Mouse (Mus musculus): ENCODE data around the gene Anp32a. TPM values are rescaled to one million over a fixed set of nuclear protein-coding genes. Genes with fewer than 3 reads are reported as not detected.

Anp32a gene
- total and polyA plus RNA-seq, 3 experiments = 182 to 516 (median 362) TPM

- no peak overlapping the region for H3K4me3 ChIP-seq (ENCODE audit: control insufficient read depth in 1 of 2, insufficient read depth in 1 of 2, low read depth in 2 of 2, low read length in 2 of 2)
- no peaks in the 10 kb centered on the region for H3K9me3 ChIP-seq (replicated peaks; ENCODE audit: insufficient read depth, low read length)
- TF ChIP-seq KAT2A (conservative IDR thresholded peaks at IDR 0.05; ENCODE audit: low read depth, low read length) = no peak
- TF ChIP-seq USF2 (IDR thresholded peaks at IDR 0.05; ENCODE audit: borderline replicate concordance in 1 of 2, insufficient read depth in 1 of 2, low read depth in 1 of 2, low read length in 2 of 2) = no peak
- no peak for TF ChIP-seq MYB (IDR thresholded peaks at IDR 0.05; ENCODE audit: low read depth, low read length)
- TF ChIP-seq GATA1 (IDR thresholded peaks at IDR 0.05; ENCODE audit: low read depth, low read length) = no peak
- no peak for TF ChIP-seq CHD1 (IDR thresholded peaks at IDR 0.05; ENCODE audit: low read depth, low read length)
- TF ChIP-seq ZKSCAN1 (IDR thresholded peaks at IDR 0.05; ENCODE audit: low read depth, low read length) = no peak
- TF ChIP-seq POLR2AphosphoS5 (IDR thresholded peaks at IDR 0.05; ENCODE audit: borderline replicate concordance, low read depth, low read length) = no peak
- no peak for TF ChIP-seq MAX (IDR thresholded peaks at IDR 0.05; ENCODE audit: low read length)
- TF ChIP-seq TCF12 (IDR thresholded peaks at IDR 0.05; ENCODE audit: low read depth, low read length) = no peak
- TF ChIP-seq GABPA (IDR thresholded peaks at IDR 0.05; ENCODE audit: low read depth, low read length) = no peak
- no peak for TF ChIP-seq ETS1 (IDR thresholded peaks at IDR 0.05; ENCODE audit: low read depth, low read length)
- no peak for TF ChIP-seq SIN3A (IDR thresholded peaks at IDR 0.05; ENCODE audit: low read length)
- TF ChIP-seq NRF1 (IDR thresholded peaks at IDR 0.05; ENCODE audit: insufficient read depth, low read depth, low read length, poor library complexity, severe bottlenecking) = no peak
- TF ChIP-seq TBP (IDR thresholded peaks at IDR 0.05; ENCODE audit: low read depth, low read length) = no peak
- TF ChIP-seq EP300 (IDR thresholded peaks at IDR 0.05; ENCODE audit: low read depth in 1 of 2, low read length in 2 of 2) = no peak
- TF ChIP-seq ZMIZ1 (IDR thresholded peaks at IDR 0.05; ENCODE audit: low read depth, low read length) = no peak
- TF ChIP-seq MAFK (IDR thresholded peaks at IDR 0.05; ENCODE audit: borderline replicate concordance, low read depth, low read length) = no peak
- H3K79me2 ChIP-seq (ENCODE audit: control insufficient read depth, insufficient read depth, low read length, poor library complexity) = peaks cover 66% of the 10 kb centered on the region
- H3K9ac ChIP-seq (ENCODE audit: control insufficient read depth, low read depth, low read length, poor library complexity, severe bottlenecking) = no peak overlapping the region
- H3K27ac ChIP-seq (ENCODE audit: control insufficient read depth, low read depth, low read length) = no peak overlapping the region
- peaks cover 3 to 41% of the 10 kb centered on the region in 2 experiments for H3K36me3 ChIP-seq (ENCODE audit: control insufficient read depth in 1 of 2, insufficient read depth in 2 of 2, low read length in 2 of 2)
- peaks cover 22 to 42% of the 10 kb centered on the region in 2 experiments for H3K4me1 ChIP-seq (ENCODE audit: control insufficient read depth in 1 of 2, insufficient read depth in 2 of 2, low read length in 2 of 2)
- no peak for DNase-seq (ENCODE audit: low read depth, low spot score)
- H3K27me3 ChIP-seq (ENCODE audit: control insufficient read depth in 1 of 2, insufficient read depth in 2 of 2, low read length in 2 of 2) = no peaks in the 10 kb centered on the region
Measured at GRCm38 (mm10) chr9:62362835-62363385, 21.8 kb downstream of the Anp32a start.

DNA sequence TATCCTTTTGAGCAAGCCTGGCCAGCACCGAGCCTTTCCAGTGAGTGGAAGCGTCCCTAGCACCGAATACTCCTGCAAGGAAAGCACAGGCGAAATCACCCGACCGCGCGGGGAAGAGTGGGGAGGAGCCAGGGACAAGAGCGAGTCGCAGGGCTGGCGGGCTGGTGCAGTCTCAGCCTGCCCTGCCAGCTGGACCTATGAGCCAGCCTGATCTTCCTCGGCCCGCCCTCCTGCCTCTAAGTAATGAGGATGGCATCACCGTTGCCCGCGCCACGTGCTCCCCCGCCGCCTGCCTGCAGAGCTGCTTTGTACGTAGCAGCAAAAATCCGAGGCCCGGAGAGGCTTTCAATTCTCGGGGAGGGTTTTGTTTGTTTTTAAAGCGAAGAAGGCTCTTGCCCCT, 22.5 kb downstream of the Anp32a start:
- Histone ChIP-seq H3K9ac (ENCODE audit: control insufficient read depth, low read depth, low read length, poor library complexity, severe bottlenecking) (no peak overlapping the region), H3K4me3 (ENCODE audit: control insufficient read depth in 1 of 2, insufficient read depth in 1 of 2, low read depth in 2 of 2, low read length in 2 of 2) (no peak overlapping the region), H3K27me3 (ENCODE audit: control insufficient read depth in 1 of 2, insufficient read depth in 2 of 2, low read length in 2 of 2) (no peaks in the 10 kb centered on the region), H3K4me1 (ENCODE audit: control insufficient read depth in 1 of 2, insufficient read depth in 2 of 2, low read length in 2 of 2) (peaks cover 22 to 49% of the 10 kb centered on the region in 2 experiments), H3K36me3 (ENCODE audit: control insufficient read depth in 1 of 2, insufficient read depth in 2 of 2, low read length in 2 of 2) (peaks cover 1 to 46% of the 10 kb centered on the region in 2 experiments; a peak in 3 of 4 replicates), H3K27ac (ENCODE audit: control insufficient read depth, low read depth, low read length) (no peak overlapping the region), H3K9me3 (replicated peaks; ENCODE audit: insufficient read depth, low read length) (no peaks in the 10 kb centered on the region), H3K79me2 (ENCODE audit: control insufficient read depth, insufficient read depth, low read length, poor library complexity) (peaks cover 70% of the 10 kb centered on the region)
- TF ChIP-seq MEF2A (IDR thresholded peaks at IDR 0.05; ENCODE audit: extremely low read depth, insufficient replicate concordance, low read depth, low read length, poor library complexity, severe bottlenecking) (no peak), TBP (IDR thresholded peaks at IDR 0.05; ENCODE audit: low read depth, low read length) (no peak), POLR2A (IDR thresholded peaks at IDR 0.05; ENCODE audit: control insufficient read depth in 1 of 2, insufficient read depth in 1 of 2, low read depth in 1 of 2, low read length in 2 of 2, poor library complexity in 1 of 2) (no peak), CTCF (IDR thresholded peaks at IDR 0.05 in 2 of 3, conservative IDR thresholded peaks at IDR 0.05 in 1 of 3; ENCODE audit: control insufficient read depth in 1 of 3, insufficient read depth in 1 of 3, low read depth in 2 of 3, low read length in 3 of 3, poor library complexity in 1 of 3, severe bottlenecking in 1 of 3) (no peak), HCFC1 (IDR thresholded peaks at IDR 0.05; ENCODE audit: low read depth, low read length) (no peak), NRF1 (IDR thresholded peaks at IDR 0.05; ENCODE audit: insufficient read depth, low read depth, low read length, poor library complexity, severe bottlenecking) (no peak), SMC3 (IDR thresholded peaks at IDR 0.05; ENCODE audit: low read depth, low read length) (no peak), SIN3A (IDR thresholded peaks at IDR 0.05; ENCODE audit: low read length) (no peak), MYB (IDR thresholded peaks at IDR 0.05; ENCODE audit: low read depth, low read length) (no peak), USF1 (IDR thresholded peaks at IDR 0.05; ENCODE audit: low read depth, low read length) (no peak), MAZ (IDR thresholded peaks at IDR 0.05; ENCODE audit: low read depth, low read length) (no peak), CHD2 (IDR thresholded peaks at IDR 0.05; ENCODE audit: low read length) (no peak), ZMIZ1 (IDR thresholded peaks at IDR 0.05; ENCODE audit: low read depth, low read length) (no peak), TCF12 (IDR thresholded peaks at IDR 0.05; ENCODE audit: low read depth, low read length) (no peak), MAFK (IDR thresholded peaks at IDR 0.05; ENCODE audit: borderline replicate concordance, low read depth, low read length) (no peak), NELFE (IDR thresholded peaks at IDR 0.05; ENCODE audit: low read depth, low read length) (no peak), KAT2A (conservative IDR thresholded peaks at IDR 0.05; ENCODE audit: low read depth, low read length) (no peak), MYC (IDR thresholded peaks at IDR 0.05; ENCODE audit: low read depth, low read length) (no peak), POLR2AphosphoS5 (IDR thresholded peaks at IDR 0.05; ENCODE audit: borderline replicate concordance, low read depth, low read length) (no peak), BHLHE40 (IDR thresholded peaks at IDR 0.05; ENCODE audit: borderline replicate concordance, low read depth, low read length) (no peak)
- DNase-seq (ENCODE audit: low read depth, low spot score) = no peak

All from MEL (cell line).